Mouse (Mus musculus) neural tube, embryonic 15.5 days (tissue): Measurements from ENCODE around the gene Epha10. TPM values are rescaled to one million over a fixed set of nuclear protein-coding genes. Genes with fewer than 3 reads are reported as not detected.
"Not testable (repeated sequence)": the region's sequence is repeated elsewhere in the genome, so short reads cannot be mapped to it uniquely, and the experiment has no call there.

ENCODE experiments used
- ATAC-seq: fragments of 200-750 bp; cut with Nextera tagmentation; 2 replicates; pipeline ENCODE4 v1.8.0; 2017; ENCODE audit warnings: mild to moderate bottlenecking, moderate TSS enrichment, moderate library complexity; ENCODE audit not compliant: low FRiP score
- H3K27ac ChIP-seq: fragments of 300-500 bp; sonication (generic); replicated peaks from 2 replicates; pipeline ENCODE4 v1.5.1; 2015; ENCODE audit warnings: mild to moderate bottlenecking, inconsistent platforms
- H3K27me3 ChIP-seq: fragments of 300-500 bp; sonication (generic); replicated peaks from 2 replicates; pipeline ENCODE4 v1.6.1; 2015; ENCODE audit warnings: inconsistent platforms
- H3K36me3 ChIP-seq: fragments of 300-500 bp; sonication (generic); 2 replicates; pipeline ENCODE4 v1.6.1; 2015; ENCODE audit warnings: inconsistent platforms
- H3K4me1 ChIP-seq: fragments of 300-500 bp; sonication (generic); 2 replicates; pipeline ENCODE4 v1.6.1; 2015; ENCODE audit warnings: inconsistent platforms
- H3K4me2 ChIP-seq: fragments of 300-500 bp; sonication (generic); 2 replicates; pipeline ENCODE4 v1.6.1; 2015; ENCODE audit warnings: inconsistent platforms, mild to moderate bottlenecking, moderate library complexity
- H3K4me3 ChIP-seq: fragments of 300-500 bp; sonication (generic); replicated peaks from 2 replicates; pipeline ENCODE4 v1.5.1; 2015; ENCODE audit warnings: mild to moderate bottlenecking, inconsistent platforms
- H3K9ac ChIP-seq: fragments of 300-500 bp; sonication (generic); replicated peaks from 2 replicates; pipeline ENCODE4 v1.6.1; 2015; ENCODE audit warnings: mild to moderate bottlenecking, inconsistent platforms
- H3K9me3 ChIP-seq: fragments of 300-500 bp; sonication (generic); replicated peaks from 2 replicates; pipeline ENCODE4 v1.6.1; 2016; ENCODE audit warnings: inconsistent platforms
- WGBS: fragments of 180-500 bp; shearing (Covaris S2); methylation state at CpG from one replicate; pipeline ENCODE4 v1.1.7; 2015; ENCODE audit warnings: mixed read lengths; 5-methylcytosine and 5-hydroxymethylcytosine counted together
- polyA plus RNA-seq: library from polyadenylated mRNA; unstranded; fragments of >200 nt; fragmentation: Nextera tagmentation; extraction: Ambion mirVana; gene quantifications from 2 replicates; pipeline ENCODE4 v1.2.1, GENCODE M21; 2015

The Epha10 gene
- polyA plus RNA-seq, 1 experiment from 2014 or later = 13.7 TPM

DNA sequence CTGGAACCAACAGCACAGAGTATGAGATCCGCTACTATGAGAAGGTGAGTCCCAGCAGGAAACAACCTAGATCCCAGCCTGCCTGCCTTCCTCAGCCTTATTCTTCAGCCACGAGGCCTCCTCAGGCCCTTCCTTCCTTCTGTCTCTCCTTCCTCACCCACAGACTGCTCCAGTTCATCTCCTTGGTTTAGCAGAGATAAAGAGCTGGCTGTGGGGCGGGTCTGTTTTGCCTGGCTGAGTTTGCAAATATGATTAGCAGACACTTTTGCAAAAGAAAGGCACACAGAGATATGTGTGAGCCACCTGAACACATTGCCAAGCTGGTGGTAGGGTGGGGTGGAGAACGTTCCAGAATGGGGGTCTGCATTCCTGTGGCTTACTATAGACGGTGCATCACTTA is 19.2 kb downstream of the Epha10 start:
- H3K4me2 ChIP-seq = no peak overlapping the region
- no peak for ATAC-seq
- H3K4me1 ChIP-seq = peaks cover 1% of the 10 kb centered on the region; the same call in 1 of the 2 replicates
- no peak overlapping the region for H3K9ac ChIP-seq
- peaks cover 16% of the 10 kb centered on the region for H3K27me3 ChIP-seq
- H3K4me3 ChIP-seq = no peak overlapping the region
- H3K9me3 ChIP-seq = no peaks in the 10 kb centered on the region
- 71% methylated on average over 5 of the region's 5 CpGs for WGBS
- H3K27ac ChIP-seq = no peak overlapping the region
- no peaks in the 10 kb centered on the region for H3K36me3 ChIP-seq

DNA sequence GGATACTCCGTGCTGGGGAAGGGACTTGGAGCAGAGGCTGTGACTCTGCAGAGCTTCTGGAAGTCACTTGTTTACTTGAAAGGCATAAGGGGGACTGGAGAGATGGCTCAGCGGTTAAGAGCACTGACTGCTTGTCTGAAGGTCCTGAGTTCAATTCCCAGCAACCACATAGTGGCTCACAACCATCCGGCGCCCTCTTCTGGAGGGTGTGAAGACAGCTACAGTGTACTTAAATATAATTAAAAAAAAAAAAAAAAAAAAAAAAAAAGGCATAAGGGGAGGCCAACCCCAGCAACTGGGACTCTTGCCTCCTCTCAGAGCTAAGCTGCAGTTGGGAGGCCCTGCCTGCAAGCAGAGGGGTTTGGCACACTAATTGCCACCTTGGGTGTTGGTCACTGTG is 24.7 kb downstream of the Epha10 start:
- no peaks in the 10 kb centered on the region for H3K9me3 ChIP-seq
- no peaks in the 10 kb centered on the region for H3K36me3 ChIP-seq
- H3K4me3 ChIP-seq = no peak overlapping the region
- peaks cover 14% of the 10 kb centered on the region for H3K4me1 ChIP-seq
- no peak for ATAC-seq
- WGBS = 65% methylated on average over 4 of the region's 4 CpGs
- H3K4me2 ChIP-seq = no peak overlapping the region
- H3K27me3 ChIP-seq = no peaks in the 10 kb centered on the region; the same call in 1 of the 2 replicates
- no peak overlapping the region for H3K27ac ChIP-seq
- H3K9ac ChIP-seq = no peak overlapping the region

DNA sequence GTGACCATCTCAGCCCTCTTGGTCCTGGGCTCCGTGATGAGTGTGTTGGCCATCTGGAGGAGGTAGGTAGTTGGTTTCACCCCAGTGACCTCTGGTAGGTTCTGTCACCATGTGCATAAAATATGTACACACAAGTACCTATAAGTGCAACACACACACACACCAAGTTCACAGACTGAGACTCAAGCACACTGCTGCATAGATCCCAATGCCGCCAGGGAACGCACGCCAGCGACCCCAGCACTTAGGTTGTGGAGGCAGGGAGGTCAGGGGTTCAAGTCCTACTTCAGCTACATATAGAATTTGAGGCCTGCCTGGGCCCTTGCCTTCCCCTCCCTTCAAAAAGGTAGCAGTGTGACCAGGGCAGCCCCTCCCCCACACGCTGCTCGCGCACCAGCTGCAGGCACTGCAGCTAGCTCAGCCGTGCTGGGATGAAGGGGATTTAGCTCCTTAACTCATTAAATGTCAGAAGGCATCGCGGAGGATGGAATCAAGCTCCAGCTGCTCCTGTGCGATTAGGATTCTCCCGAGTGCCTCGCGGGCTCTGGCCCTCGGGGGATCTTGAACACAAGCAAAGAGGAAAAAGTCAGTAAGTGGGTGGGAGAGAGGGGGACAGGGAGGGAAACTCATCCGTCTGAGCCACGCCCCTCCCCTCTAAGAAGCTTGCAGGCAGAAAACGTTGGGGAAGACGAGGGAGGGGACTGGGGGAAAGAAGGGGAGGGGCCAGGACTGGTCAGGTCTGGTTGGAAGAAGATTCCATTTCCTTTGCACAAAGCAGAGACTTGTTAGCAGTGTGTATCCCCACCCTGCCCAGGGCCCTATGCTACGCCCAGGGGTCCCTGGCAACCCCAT is 25.5 kb downstream of the Epha10 start:
- H3K9ac ChIP-seq = peak overlapping the region; percentile 11; the same call in 1 of the 2 replicates
- H3K4me1 ChIP-seq = peaks cover 14% of the 10 kb centered on the region
- peak; percentile 71 for ATAC-seq
- H3K4me2 ChIP-seq = peak overlapping the region; percentile 53
- H3K36me3 ChIP-seq = no peaks in the 10 kb centered on the region
- H3K9me3 ChIP-seq = no peaks in the 10 kb centered on the region
- peak overlapping the region; percentile 17 for H3K4me3 ChIP-seq
- peak overlapping the region; percentile 23 for H3K27ac ChIP-seq
- WGBS = 10% methylated on average over 21 of the region's 21 CpGs
- H3K27me3 ChIP-seq = no peaks in the 10 kb centered on the region; the same call in 1 of the 2 replicates

DNA sequence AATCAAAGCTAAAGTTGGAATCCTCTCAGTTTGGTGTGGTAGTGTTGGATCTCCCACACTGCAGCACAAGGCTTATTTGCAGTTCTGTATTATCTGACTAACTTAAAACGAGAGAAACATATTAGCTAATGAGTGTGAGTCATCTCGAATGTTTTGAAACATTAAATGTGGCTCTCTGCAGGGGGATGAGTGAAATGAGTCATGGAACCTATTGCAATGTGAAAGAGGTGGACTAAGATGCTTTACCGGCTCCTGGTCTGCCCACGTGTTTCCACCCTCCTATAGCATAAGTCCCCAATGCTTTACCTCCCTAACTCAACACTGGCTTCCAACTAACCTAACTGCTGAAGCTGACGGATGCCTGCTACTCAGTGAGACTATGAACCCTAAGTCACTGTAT is 47.4 kb downstream of the Epha10 start:
- Histone ChIP-seq H3K4me1 (no peaks in the 10 kb centered on the region), H3K9ac (no peak overlapping the region), H3K9me3 (no peaks in the 10 kb centered on the region), H3K27ac (no peak overlapping the region), H3K4me3 (no peak overlapping the region), H3K4me2 (no peak overlapping the region), H3K27me3 (no peaks in the 10 kb centered on the region), H3K36me3 (no peaks in the 10 kb centered on the region)
- ATAC-seq = no peak
- 92% methylated on average over 5 of the region's 5 CpGs for WGBS

DNA sequence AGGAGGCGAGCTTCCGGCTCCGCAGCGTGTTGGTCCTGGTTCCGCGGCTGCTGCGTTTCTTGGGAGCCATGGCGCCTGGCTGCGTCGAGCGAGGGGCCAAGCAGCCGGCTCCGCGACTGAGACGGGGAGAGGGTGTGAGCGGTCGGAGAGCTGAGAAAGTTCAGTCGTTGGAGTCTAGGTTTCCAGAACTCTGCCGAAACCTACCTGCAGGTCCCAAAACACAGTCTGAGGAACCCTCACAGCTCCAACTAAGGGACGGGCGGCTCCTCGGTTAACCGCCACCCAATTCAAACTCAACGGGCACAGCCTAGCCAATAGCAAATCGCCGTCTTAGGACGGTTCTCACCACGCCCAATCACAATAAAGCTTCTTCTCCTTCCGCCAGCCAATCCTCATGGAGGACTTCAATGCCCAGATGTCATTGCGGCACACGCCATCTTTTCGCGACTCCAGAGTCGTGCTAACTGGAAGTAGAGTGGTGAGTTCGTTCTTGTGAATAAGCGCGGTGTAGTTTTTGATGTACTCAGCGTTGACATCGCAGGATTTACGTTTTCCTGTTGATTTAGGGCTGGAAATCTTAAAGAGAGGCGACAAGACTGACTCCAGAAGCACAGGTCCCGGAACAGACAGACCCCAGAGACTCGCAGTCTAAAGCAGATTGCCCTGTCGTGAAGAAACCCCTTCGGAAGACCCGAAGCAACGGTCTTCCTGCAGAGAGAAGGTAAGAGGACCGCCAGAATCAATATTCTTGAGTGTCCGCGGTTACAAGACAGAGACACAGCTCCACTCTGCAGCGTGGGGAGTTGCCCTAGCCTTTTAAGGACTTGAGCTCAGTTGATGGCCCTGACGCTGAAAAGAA is 56.1 kb downstream of the Epha10 start, which contains the start of gene 9930104L06Rik:
Gene 9930104L06Rik, plus strand, starts transcription at position 436 of the 859 bp plus-strand sequence.
- H3K4me3 ChIP-seq = peak within 1 kb of the TSS; percentile 69
- H3K4me1 ChIP-seq = peaks cover 25% of the 10 kb centered on the region
- no peaks in the 10 kb centered on the region for H3K27me3 ChIP-seq
- no peaks in the 10 kb centered on the region for H3K9me3 ChIP-seq
- under 1% methylated on average over 52 of the region's 52 CpGs for WGBS
- H3K9ac ChIP-seq = peak within 1 kb of the TSS; percentile 70
- 0 out of 2 replicates have a peak within 1 kb of the TSS, but pooled peaks have one; percentile 39 for H3K27ac ChIP-seq
- ATAC-seq = peak; percentile 99
- peak within 1 kb of the TSS; percentile 93 for H3K4me2 ChIP-seq
- H3K36me3 ChIP-seq = peaks cover 28% of the 10 kb centered on the region

DNA sequence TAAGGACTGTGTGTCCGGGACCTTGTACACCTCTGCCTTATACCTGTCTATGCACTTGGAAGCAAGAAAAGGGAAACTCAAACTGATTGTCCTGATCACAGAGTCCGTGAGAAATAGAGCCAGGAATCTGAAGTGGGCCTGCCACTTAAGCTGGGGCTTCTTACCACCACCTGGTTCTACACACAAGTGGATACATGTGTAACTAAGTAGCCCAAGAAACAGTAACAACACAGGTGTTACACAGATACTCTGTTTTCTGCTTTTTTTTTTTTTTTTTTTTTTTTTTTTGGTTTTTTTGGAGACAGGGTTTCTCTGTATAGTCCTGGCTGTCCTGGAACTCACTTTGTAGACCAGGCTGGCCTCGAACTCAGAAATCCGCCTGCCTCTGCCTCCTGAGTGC is 58.5 kb downstream of the Epha10 start, which contains the start of gene Cdca8:
Gene Cdca8, minus strand, starts transcription at position 101 of the 400 bp plus-strand sequence.
- not testable (repeated sequence) for H3K4me3 ChIP-seq, H3K27ac ChIP-seq, H3K9ac ChIP-seq, H3K27me3 ChIP-seq, ATAC-seq, H3K9me3 ChIP-seq
- peaks cover 39% of the 10 kb centered on the region for H3K36me3 ChIP-seq
- WGBS = 94% methylated on average over 4 of the region's 4 CpGs
- peaks cover 25% of the 10 kb centered on the region for H3K4me1 ChIP-seq
- H3K4me2 ChIP-seq = 0 out of 2 replicates have a peak within 1 kb of the TSS, but pooled peaks have one; percentile 87

DNA sequence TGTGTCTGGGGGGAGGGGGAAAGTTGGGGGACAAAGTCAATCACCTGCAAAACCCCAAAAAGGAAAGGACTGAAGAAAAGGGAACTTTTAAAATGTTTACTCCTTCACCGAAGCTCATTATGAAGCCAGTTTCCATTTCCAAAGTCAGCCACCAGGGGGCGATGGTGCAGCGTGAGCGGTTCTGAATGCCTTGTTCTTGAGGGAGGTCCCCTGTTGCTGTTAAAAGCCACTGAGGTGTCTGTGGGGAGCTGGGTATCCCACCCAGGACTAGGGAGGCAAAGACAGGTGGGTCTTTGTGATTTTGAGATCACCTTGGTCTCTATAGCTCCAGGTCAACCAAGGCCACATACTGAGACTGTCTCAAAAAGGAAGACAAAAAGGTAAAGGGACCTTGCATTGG is 62.3 kb downstream of the Epha10 start:
- H3K9ac ChIP-seq = no peak overlapping the region
- H3K4me2 ChIP-seq = no peak overlapping the region
- no peak overlapping the region for H3K4me3 ChIP-seq
- ATAC-seq = no peak
- no peak overlapping the region for H3K27ac ChIP-seq
- 10% methylated on average over 4 of the region's 4 CpGs for WGBS
- peaks cover 5% of the 10 kb centered on the region for H3K4me1 ChIP-seq
- H3K27me3 ChIP-seq = no peaks in the 10 kb centered on the region
- H3K9me3 ChIP-seq = no peaks in the 10 kb centered on the region
- H3K36me3 ChIP-seq = peaks cover 39% of the 10 kb centered on the region

DNA sequence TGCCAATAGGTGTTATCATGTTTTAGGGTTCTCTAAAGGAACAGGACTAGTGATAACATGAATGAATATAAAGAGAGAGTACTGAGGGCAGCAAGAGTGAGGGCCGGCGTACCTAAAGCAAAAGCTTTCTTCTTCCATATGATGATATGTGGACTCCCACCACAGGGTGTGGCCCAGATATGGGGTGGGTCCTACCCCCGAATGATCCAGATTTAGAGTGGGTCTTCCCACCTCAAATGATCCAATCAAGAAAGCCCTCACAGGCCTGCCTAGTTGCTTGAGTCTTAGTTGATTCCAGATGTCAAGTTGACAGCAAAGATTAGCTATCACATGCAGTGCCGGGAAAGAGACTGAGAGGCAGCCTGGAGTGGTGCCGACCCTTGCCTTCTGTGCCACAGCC is 63.1 kb downstream of the Epha10 start:
- Histone ChIP-seq H3K27me3 (no peaks in the 10 kb centered on the region), H3K4me3 (no peak overlapping the region), H3K4me1 (no peaks in the 10 kb centered on the region), H3K36me3 (peaks cover 35% of the 10 kb centered on the region), H3K27ac (no peak overlapping the region), H3K9ac (no peak overlapping the region), H3K4me2 (no peak overlapping the region), H3K9me3 (no peaks in the 10 kb centered on the region)
- WGBS = 95% methylated on average over 5 of the region's 5 CpGs
- ATAC-seq = no peak

DNA sequence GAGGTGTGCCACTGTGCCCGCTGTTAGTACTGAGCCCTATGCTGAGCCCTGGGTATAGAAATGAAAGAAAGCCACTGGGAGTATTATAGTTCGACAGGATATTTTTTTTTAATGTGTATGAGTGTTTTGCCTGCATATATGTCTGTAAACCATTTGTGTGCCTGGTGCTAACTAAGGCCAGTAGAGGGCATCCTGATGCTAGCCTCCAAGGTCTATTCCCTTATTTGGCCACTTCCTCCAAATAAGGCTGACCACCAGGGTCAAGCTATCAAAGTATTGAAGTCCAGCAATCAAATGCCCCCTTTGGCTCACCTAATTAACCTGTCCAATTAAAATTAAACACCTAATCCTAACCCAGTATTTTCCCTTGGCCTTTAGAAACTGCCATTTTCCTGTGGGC is 64.3 kb downstream of the Epha10 start:
- Histone ChIP-seq H3K9ac (no peak overlapping the region), H3K4me2 (no peak overlapping the region), H3K9me3 (no peaks in the 10 kb centered on the region), H3K4me1 (no peaks in the 10 kb centered on the region), H3K36me3 (peaks cover 26% of the 10 kb centered on the region), H3K27me3 (no peaks in the 10 kb centered on the region), H3K4me3 (no peak overlapping the region), H3K27ac (no peak overlapping the region)
- ATAC-seq = no peak
- WGBS = 70% methylated on average over 2 of the region's 2 CpGs

DNA sequence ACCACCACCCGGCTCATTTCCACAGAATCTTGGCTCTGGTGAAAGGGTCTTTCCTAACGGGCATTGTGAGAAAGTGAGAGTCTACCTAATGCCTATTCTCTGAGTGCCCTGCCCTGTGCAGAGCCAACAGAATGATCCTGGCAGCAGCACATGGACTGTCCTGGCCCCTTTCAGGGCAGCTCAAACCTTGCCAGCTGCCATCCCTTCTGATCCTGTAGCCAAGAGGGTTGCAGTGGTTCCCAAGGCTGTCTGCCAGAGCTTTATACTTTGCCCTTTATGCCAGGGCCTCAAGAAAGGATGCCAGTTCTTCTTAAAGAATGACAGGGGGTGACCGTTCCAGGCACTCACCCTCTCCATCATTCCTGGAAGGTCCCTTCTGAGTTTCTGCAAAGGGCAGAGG is 68.8 kb downstream of the Epha10 start:
- H3K9me3 ChIP-seq = no peaks in the 10 kb centered on the region
- no peak overlapping the region for H3K4me3 ChIP-seq
- peak; percentile 53; the same call in 1 of the 2 replicates for ATAC-seq

DNA sequence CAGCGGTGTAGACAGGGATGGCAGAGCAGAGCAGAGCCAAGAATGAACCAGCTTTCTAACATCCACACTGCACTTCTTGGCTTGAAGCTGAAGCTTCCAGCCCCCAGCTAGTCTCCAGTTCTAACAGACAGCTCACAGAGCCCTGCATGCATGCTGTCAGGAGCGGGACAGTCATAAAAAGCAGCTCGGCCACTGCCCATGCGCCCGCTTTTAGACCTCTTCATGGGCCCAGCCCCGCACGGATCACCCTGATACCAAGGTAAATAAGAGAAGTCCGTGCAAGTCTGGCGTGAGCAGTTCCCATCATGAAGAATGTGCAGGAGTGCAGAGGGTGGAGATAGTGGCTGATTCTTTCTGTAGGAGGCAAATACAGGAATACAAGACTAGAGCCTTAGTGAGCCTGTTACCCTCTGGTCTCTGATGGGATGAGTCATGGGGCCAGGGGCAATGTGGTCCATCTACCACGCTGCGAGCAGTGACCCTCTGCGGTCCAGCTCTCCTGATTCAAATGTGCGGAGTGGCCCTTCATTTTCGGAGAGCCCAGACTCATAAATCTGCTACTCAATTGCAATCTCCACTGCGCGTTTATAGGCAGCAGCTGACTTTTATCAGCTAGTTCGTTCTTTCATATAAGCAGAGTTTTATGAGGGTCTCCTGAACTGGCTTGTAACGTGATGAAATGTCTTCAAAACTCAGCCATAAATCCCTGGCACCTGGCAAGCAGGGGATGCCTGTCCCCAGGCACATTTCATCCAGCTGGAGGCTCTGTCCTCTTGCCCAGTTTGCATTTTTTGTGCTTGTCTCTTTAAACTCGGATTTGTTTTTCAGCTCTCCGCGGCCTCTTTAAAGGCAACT is 69.7 kb downstream of the Epha10 start:
- H3K9me3 ChIP-seq = no peaks in the 10 kb centered on the region
- no peak overlapping the region for H3K9ac ChIP-seq
- peaks cover 12% of the 10 kb centered on the region; the same call in 1 of the 2 replicates for H3K4me1 ChIP-seq
- H3K27me3 ChIP-seq = no peaks in the 10 kb centered on the region
- H3K27ac ChIP-seq = no peak overlapping the region; the same call in 1 of the 2 replicates
- ATAC-seq = no peak
- no peaks in the 10 kb centered on the region for H3K36me3 ChIP-seq
- no peak overlapping the region for H3K4me3 ChIP-seq
- WGBS = 54% methylated on average over 21 of the region's 21 CpGs
- H3K4me2 ChIP-seq = no peak overlapping the region

More for the DNA sequence above, 68.8 kb downstream of the Epha10 start:
- Histone ChIP-seq H3K9ac (no peak overlapping the region), H3K4me2 (no peak overlapping the region), H3K4me1 (peaks cover 12% of the 10 kb centered on the region; the same call in 1 of the 2 replicates), H3K27me3 (no peaks in the 10 kb centered on the region), H3K27ac (no peak overlapping the region), H3K36me3 (no peaks in the 10 kb centered on the region)
- WGBS = 78% methylated on average over 3 of the region's 3 CpGs
